Mouse (Mus musculus): ENCODE measurements at regions not wholly inside any gene's neighbourhood (a gene's known extent, or its start where the extent isn't known, plus 50 kb on each side); places are given as distances from the start of the nearest gene placed in this dataset.

DNA sequence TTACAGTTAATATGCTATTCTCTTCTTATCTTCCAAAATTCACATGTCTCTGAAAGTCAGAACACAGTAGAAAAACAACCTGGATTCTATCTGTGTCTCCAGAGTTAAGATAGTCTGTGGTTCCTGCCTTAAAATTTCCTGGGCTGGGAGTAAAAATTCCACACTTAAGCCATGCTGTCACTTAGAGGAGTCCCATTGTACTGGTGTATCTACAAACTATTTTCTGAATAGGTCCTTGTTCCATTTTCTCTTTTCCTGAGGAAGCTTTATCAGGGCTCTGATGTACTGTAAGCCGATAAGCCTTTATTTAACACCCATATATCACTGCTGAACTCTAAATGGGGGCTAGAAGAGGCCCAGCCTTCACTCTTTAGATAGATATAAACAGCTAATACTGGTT is 1171.1 kb downstream of the Efnb2 start:
- no peak for ATAC-seq
- Histone ChIP-seq H3K4me2 (ENCODE audit: low read length) (no peak overlapping the region), H3K9ac (ENCODE audit: low read depth, low read length) (no peak overlapping the region), H3K27me3 (ENCODE audit: control insufficient read depth, insufficient read depth, low read depth, low read length) (no peaks in the 10 kb centered on the region), H3K27ac (ENCODE audit: low read length) (no peak overlapping the region), H3K4me1 (ENCODE audit: control insufficient read depth, insufficient read depth, low read length) (no peaks in the 10 kb centered on the region), H3K9me3 (replicated peaks; ENCODE audit: control insufficient read depth, low read length, poor library complexity, severe bottlenecking) (no peaks in the 10 kb centered on the region), H3K4me3 (ENCODE audit: low read depth, low read length) (no peak overlapping the region), H3K36me3 (ENCODE audit: control insufficient read depth, insufficient read depth, low read length) (no peaks in the 10 kb centered on the region)
- 88% methylated on average over 1 of the region's 1 CpGs for whole genome bisulfite sequencing

- no peak for ATAC-seq
- WGBS, result 37% methylated on average over 7 of the region's 7 CpGs
- H3K36me3 ChIP-seq (ENCODE audit: control insufficient read depth, insufficient read depth, low read length), result no peaks in the 10 kb centered on the region
Observed at GRCm38 (mm10) chr8:7472153-7472796, 1188.8 kb downstream of the Efnb2 start.

DNA sequence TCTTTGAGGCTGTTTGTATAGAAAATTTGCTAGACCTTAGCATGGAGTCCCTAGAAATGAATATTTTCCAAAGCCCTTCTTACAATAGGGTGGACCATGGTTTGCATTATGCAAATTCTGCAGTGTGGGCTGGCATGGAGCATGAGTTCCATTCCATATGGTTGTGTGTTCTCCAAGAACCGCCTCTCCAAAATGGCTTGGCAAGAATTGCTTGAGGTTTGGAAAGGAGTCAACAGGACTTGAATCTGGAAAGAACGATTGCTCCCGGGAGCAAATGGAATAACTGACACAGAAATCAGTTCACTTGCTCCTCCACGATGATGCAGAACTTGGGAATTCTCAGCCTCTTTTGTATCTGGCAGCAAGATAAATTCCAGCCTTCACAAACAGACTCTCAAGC is 1191.8 kb downstream of the Efnb2 start:
- Histone ChIP-seq H3K36me3 (ENCODE audit: control insufficient read depth, insufficient read depth, low read length) (no peaks in the 10 kb centered on the region), H3K9me3 (replicated peaks; ENCODE audit: control insufficient read depth, low read length, poor library complexity, severe bottlenecking) (no peaks in the 10 kb centered on the region), H3K4me2 (ENCODE audit: low read length) (no peak overlapping the region), H3K4me3 (ENCODE audit: low read depth, low read length) (no peak overlapping the region), H3K27me3 (ENCODE audit: control insufficient read depth, insufficient read depth, low read depth, low read length) (no peaks in the 10 kb centered on the region), H3K9ac (ENCODE audit: low read depth, low read length) (no peak overlapping the region), H3K27ac (ENCODE audit: low read length) (no peak overlapping the region), H3K4me1 (ENCODE audit: control insufficient read depth, insufficient read depth, low read length) (no peaks in the 10 kb centered on the region)
- 93% methylated on average over 4 of the region's 4 CpGs for WGBS
- ATAC-seq, result no peak

More at GRCm38 (mm10) chr8:7472153-7472796, 1188.8 kb downstream of the Efnb2 start:
- Histone ChIP-seq H3K4me2 (ENCODE audit: low read length) (no peak overlapping the region), H3K27me3 (ENCODE audit: control insufficient read depth, insufficient read depth, low read depth, low read length) (no peaks in the 10 kb centered on the region), H3K4me3 (ENCODE audit: low read depth, low read length) (no peak overlapping the region), H3K9me3 (replicated peaks; ENCODE audit: control insufficient read depth, low read length, poor library complexity, severe bottlenecking) (no peaks in the 10 kb centered on the region), H3K27ac (ENCODE audit: low read length) (no peak overlapping the region), H3K4me1 (ENCODE audit: control insufficient read depth, insufficient read depth, low read length) (no peaks in the 10 kb centered on the region), H3K9ac (ENCODE audit: low read depth, low read length) (no peak overlapping the region)

DNA sequence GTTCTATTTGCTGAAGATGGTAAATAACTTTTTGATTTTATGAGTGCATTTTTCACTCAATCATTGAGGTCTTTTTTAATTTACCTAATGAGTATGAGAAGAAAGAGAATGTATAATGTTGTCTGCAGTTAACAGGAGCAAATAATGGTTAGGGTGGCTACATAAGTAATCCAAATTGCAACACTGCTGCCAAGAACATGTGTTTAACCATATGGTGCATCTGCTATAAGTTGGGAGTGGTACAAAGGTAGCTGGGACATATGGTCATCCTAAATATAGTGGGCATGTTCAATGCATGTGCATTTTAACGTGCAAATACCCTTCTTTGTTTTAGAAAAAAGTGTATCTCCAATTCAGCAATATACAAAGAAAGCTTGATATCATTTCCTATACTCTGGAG is 1198.2 kb downstream of the Efnb2 start:
- Histone ChIP-seq H3K4me2 (ENCODE audit: low read length) (no peak overlapping the region), H3K36me3 (ENCODE audit: control insufficient read depth, insufficient read depth, low read length) (no peaks in the 10 kb centered on the region), H3K27ac (ENCODE audit: low read length) (no peak overlapping the region), H3K27me3 (ENCODE audit: control insufficient read depth, insufficient read depth, low read depth, low read length) (no peaks in the 10 kb centered on the region), H3K9me3 (replicated peaks; ENCODE audit: control insufficient read depth, low read length, poor library complexity, severe bottlenecking) (no peaks in the 10 kb centered on the region), H3K4me3 (ENCODE audit: low read depth, low read length) (no peak overlapping the region), H3K4me1 (ENCODE audit: control insufficient read depth, insufficient read depth, low read length) (no peaks in the 10 kb centered on the region), H3K9ac (ENCODE audit: low read depth, low read length) (no peak overlapping the region)
- 86% methylated on average over 1 of the region's 1 CpGs for WGBS
- no peak for ATAC-seq

DNA sequence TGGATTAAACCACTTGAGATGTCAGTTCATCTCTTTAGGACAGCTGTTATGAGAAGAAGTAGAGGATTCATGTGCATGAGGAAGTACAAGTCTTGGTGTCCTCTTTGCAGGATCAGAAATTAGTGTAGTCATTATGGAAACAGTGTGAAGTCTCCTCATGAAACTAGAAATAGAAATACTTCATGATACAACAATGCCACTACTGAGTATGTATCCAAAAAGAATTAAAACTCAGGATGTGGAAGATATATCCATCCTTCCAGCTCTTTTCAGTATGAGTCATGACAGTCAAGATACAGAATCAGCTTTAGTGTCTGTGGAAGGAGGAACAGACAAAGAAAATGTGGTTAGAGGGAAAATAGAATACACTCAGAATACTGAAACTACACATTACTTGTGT is 1211.7 kb downstream of the Efnb2 start:
- H3K4me3 ChIP-seq (ENCODE audit: low read depth, low read length), result no peak overlapping the region
- no peak for ATAC-seq
- no peaks in the 10 kb centered on the region for H3K9me3 ChIP-seq (replicated peaks; ENCODE audit: control insufficient read depth, low read length, poor library complexity, severe bottlenecking)
- H3K27me3 ChIP-seq (ENCODE audit: control insufficient read depth, insufficient read depth, low read depth, low read length), result no peaks in the 10 kb centered on the region
- no peaks in the 10 kb centered on the region for H3K36me3 ChIP-seq (ENCODE audit: control insufficient read depth, insufficient read depth, low read length)
- no peak overlapping the region for H3K4me2 ChIP-seq (ENCODE audit: low read length)
- no peak overlapping the region for H3K9ac ChIP-seq (ENCODE audit: low read depth, low read length)
- no peak overlapping the region for H3K27ac ChIP-seq (ENCODE audit: low read length)
- no peaks in the 10 kb centered on the region for H3K4me1 ChIP-seq (ENCODE audit: control insufficient read depth, insufficient read depth, low read length)

DNA sequence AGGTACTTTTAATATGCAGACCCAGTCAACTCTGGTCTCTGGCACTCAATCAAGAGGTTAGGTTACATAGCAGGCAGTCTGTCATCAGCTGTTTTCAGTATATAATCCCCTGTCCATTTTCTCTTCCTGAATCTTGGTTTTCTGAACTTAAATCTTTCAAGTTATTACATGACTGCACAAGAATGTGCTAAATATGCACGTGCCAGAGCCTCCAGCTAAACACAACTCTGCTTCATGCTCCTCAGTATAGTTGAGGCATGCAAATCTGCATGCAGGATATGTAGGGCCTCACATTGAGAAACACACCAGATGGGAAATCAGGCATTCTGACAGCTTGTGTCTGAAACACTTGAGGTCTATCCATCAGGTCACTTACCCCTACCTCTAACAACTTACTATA is 1214.0 kb downstream of the Efnb2 start:
- H3K4me2 ChIP-seq (ENCODE audit: low read length), result no peak overlapping the region
- H3K27ac ChIP-seq (ENCODE audit: low read length), result no peak overlapping the region
- no peaks in the 10 kb centered on the region for H3K4me1 ChIP-seq (ENCODE audit: control insufficient read depth, insufficient read depth, low read length)
- no peak overlapping the region for H3K9ac ChIP-seq (ENCODE audit: low read depth, low read length)
- H3K36me3 ChIP-seq (ENCODE audit: control insufficient read depth, insufficient read depth, low read length), result no peaks in the 10 kb centered on the region
- no peaks in the 10 kb centered on the region for H3K9me3 ChIP-seq (replicated peaks; ENCODE audit: control insufficient read depth, low read length, poor library complexity, severe bottlenecking)
- WGBS, result 55% methylated on average over 1 of the region's 1 CpGs
- H3K4me3 ChIP-seq (ENCODE audit: low read depth, low read length), result no peak overlapping the region
- no peak for ATAC-seq
- no peaks in the 10 kb centered on the region for H3K27me3 ChIP-seq (ENCODE audit: control insufficient read depth, insufficient read depth, low read depth, low read length)

GRCm38 (mm10) chr8:7440829-7441228 is 1220.2 kb downstream of the Efnb2 start:
- no peaks in the 10 kb centered on the region for H3K9me3 ChIP-seq (replicated peaks; ENCODE audit: control insufficient read depth, low read length, poor library complexity, severe bottlenecking)
- H3K4me2 ChIP-seq (ENCODE audit: low read length), result no peak overlapping the region
- H3K9ac ChIP-seq (ENCODE audit: low read depth, low read length), result no peak overlapping the region
- no peak for ATAC-seq
- H3K4me1 ChIP-seq (ENCODE audit: control insufficient read depth, insufficient read depth, low read length), result peaks cover 5% of the 10 kb centered on the region
- no peak overlapping the region for H3K4me3 ChIP-seq (ENCODE audit: low read depth, low read length)
- H3K27me3 ChIP-seq (ENCODE audit: control insufficient read depth, insufficient read depth, low read depth, low read length), result no peaks in the 10 kb centered on the region
- H3K36me3 ChIP-seq (ENCODE audit: control insufficient read depth, insufficient read depth, low read length), result no peaks in the 10 kb centered on the region
- no peak overlapping the region for H3K27ac ChIP-seq (ENCODE audit: low read length)

DNA sequence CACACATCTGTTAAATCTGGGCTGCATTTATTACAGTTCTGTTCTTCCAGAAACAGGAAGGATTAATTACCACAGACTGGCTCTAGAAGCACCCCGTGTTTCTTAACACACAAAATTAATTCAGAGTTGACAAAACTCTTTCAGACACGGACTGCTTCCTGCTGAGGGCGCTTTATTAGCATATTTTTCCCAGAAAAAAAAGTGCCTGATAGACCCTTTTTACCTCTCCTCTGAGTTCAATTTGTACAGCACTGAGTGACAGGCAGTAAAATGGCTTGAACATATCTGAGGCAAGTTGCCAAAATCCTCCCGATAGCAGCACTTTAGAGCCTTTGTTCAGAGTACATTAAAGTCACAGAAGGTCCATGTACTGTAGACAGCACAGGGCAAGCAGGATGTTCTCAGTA is 1220.8 kb downstream of the Efnb2 start:
- Histone ChIP-seq H3K9ac (ENCODE audit: low read depth, low read length) (no peak overlapping the region), H3K27ac (ENCODE audit: low read length) (peak overlapping the region; percentile 38), H3K4me3 (ENCODE audit: low read depth, low read length) (no peak overlapping the region), H3K4me2 (ENCODE audit: low read length) (peak overlapping the region; percentile 7; the same call in 1 of the 2 replicates), H3K36me3 (ENCODE audit: control insufficient read depth, insufficient read depth, low read length) (no peaks in the 10 kb centered on the region), H3K4me1 (ENCODE audit: control insufficient read depth, insufficient read depth, low read length) (peaks cover 5% of the 10 kb centered on the region), H3K9me3 (replicated peaks; ENCODE audit: control insufficient read depth, low read length, poor library complexity, severe bottlenecking) (no peaks in the 10 kb centered on the region), H3K27me3 (ENCODE audit: control insufficient read depth, insufficient read depth, low read depth, low read length) (no peaks in the 10 kb centered on the region)
- ATAC-seq, result peak; percentile 97
- WGBS, result 7% methylated on average over 4 of the region's 4 CpGs

- 12% methylated on average over 3 of the region's 3 CpGs for WGBS
- H3K27me3 ChIP-seq (ENCODE audit: control insufficient read depth, insufficient read depth, low read depth, low read length), result no peaks in the 10 kb centered on the region
- ATAC-seq, result peak; percentile 25; the same call in 1 of the 2 replicates
- no peaks in the 10 kb centered on the region for H3K9me3 ChIP-seq (replicated peaks; ENCODE audit: control insufficient read depth, low read length, poor library complexity, severe bottlenecking)
- H3K4me1 ChIP-seq (ENCODE audit: control insufficient read depth, insufficient read depth, low read length), result peaks cover 5% of the 10 kb centered on the region
- H3K27ac ChIP-seq (ENCODE audit: low read length), result no peak overlapping the region
- H3K36me3 ChIP-seq (ENCODE audit: control insufficient read depth, insufficient read depth, low read length), result no peaks in the 10 kb centered on the region
- no peak overlapping the region for H3K9ac ChIP-seq (ENCODE audit: low read depth, low read length)
- no peak overlapping the region for H3K4me2 ChIP-seq (ENCODE audit: low read length)
- no peak overlapping the region for H3K4me3 ChIP-seq (ENCODE audit: low read depth, low read length)
Observed at GRCm38 (mm10) chr8:7439869-7440268, 1221.2 kb downstream of the Efnb2 start.
